Mouse (Mus musculus): ENCODE results near the gene Tbx15.

- TF ChIP-seq POLR2A (IDR thresholded peaks at IDR 0.05; ENCODE audit: low read depth, low read length): no peak
- TF ChIP-seq CTCF (IDR thresholded peaks at IDR 0.05; ENCODE audit: extremely low read depth, insufficient read length, insufficient replicate concordance, low read depth, low read length): no peak
These were observed 29.0 kb upstream of the Tbx15 start for GRCm38 (mm10) chr3:99211105-99211698.

Data from small intestine, adult 2 months (tissue).